Mouse (Mus musculus) hindbrain, embryonic 10.5 days (tissue): ENCODE measurements at regions not wholly inside any gene's neighbourhood (a gene's known extent, or its start where the extent isn't known, plus 50 kb on each side); places are given as distances from the start of the nearest gene placed in this dataset.

Source experiments
- DNase-seq: peaks from one replicate; pipeline ENCODE4 v3.0.0-alpha.2; 2017; ENCODE audit warnings: low spot score
- H3K27ac ChIP-seq: fragments of 300-500 bp; sonication (generic); 2 replicates; pipeline ENCODE4 v1.5.1; 2016; ENCODE audit warnings: mild to moderate bottlenecking, moderate library complexity
- H3K27me3 ChIP-seq: fragments of 300-500 bp; sonication (generic); 2 replicates; pipeline ENCODE4 v1.6.1; 2016; ENCODE audit warnings: mild to moderate bottlenecking; ENCODE audit not compliant: poor library complexity, insufficient read depth, severe bottlenecking
- H3K36me3 ChIP-seq: fragments of 300-500 bp; sonication (generic); 2 replicates; pipeline ENCODE4 v1.6.1; 2016; ENCODE audit warnings: mild to moderate bottlenecking, moderate library complexity
- H3K4me1 ChIP-seq: fragments of 300-500 bp; sonication (generic); replicated peaks from 2 replicates; pipeline ENCODE4 v1.6.1; 2016; ENCODE audit warnings: mild to moderate bottlenecking
- H3K4me3 ChIP-seq: fragments of 300-500 bp; sonication (generic); 2 replicates; pipeline ENCODE4 v1.5.1; 2016; ENCODE audit warnings: mild to moderate bottlenecking, moderate library complexity
- H3K9me3 ChIP-seq: fragments of 300-500 bp; sonication (generic); 2 replicates; pipeline ENCODE4 v1.6.1; 2016; ENCODE audit warnings: mild to moderate bottlenecking, moderate library complexity
- WGBS: fragments of 180-500 bp; shearing (Covaris S2); methylation state at CpG from one replicate; pipeline ENCODE4 v1.1.7; 2016; 5-methylcytosine and 5-hydroxymethylcytosine counted together

GRCm38 (mm10) chr2:48480428-48481191 is 333.3 kb upstream of the Acvr2a start:
- Histone ChIP-seq H3K4me3 (no peak overlapping the region), H3K27ac (peak overlapping the region; percentile 83), H3K27me3 (no peaks in the 10 kb centered on the region; the same call in 1 of the 2 replicates), H3K36me3 (no peaks in the 10 kb centered on the region), H3K9me3 (no peaks in the 10 kb centered on the region), H3K4me1 (peaks cover 21% of the 10 kb centered on the region)
- 62% methylated on average over 9 of the region's 9 CpGs for WGBS
- DNase-seq = peak; percentile 7

- Histone ChIP-seq H3K36me3 (no peaks in the 10 kb centered on the region), H3K27me3 (no peaks in the 10 kb centered on the region; the same call in 1 of the 2 replicates), H3K4me3 (peak overlapping the region; percentile 2; the same call in 1 of the 2 replicates), H3K27ac (peak overlapping the region; percentile 83), H3K9me3 (no peaks in the 10 kb centered on the region), H3K4me1 (peaks cover 21% of the 10 kb centered on the region)
- 9% methylated on average over 12 of the region's 12 CpGs for WGBS
- peak; percentile 49 for DNase-seq
Observed at GRCm38 (mm10) chr2:48481209-48481742, 332.6 kb upstream of the Acvr2a start.

DNA sequence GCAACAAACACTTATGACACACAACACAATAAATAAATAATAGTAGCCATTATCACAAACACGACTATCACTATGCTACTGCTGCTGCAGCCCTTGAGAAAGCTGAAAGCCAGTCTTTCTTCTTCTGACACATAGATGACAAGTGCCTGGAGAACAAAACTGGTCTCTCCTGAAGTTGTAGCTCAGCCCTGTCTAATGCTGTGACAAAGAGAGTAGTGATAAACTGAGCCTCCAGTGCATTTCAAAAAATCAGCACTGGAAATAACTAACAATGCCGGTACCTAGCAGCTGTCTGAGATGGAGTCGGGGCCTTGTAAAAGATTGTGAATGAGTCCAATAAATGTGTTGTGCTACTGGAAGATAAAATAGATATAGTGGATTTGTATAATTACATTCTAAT is 320.3 kb upstream of the Acvr2a start:
- WGBS = 90% methylated on average over 3 of the region's 3 CpGs
- H3K4me1 ChIP-seq = no peaks in the 10 kb centered on the region
- no peak overlapping the region for H3K27ac ChIP-seq
- H3K9me3 ChIP-seq = no peaks in the 10 kb centered on the region
- no peaks in the 10 kb centered on the region for H3K27me3 ChIP-seq
- no peaks in the 10 kb centered on the region for H3K36me3 ChIP-seq
- DNase-seq = no peak
- no peak overlapping the region for H3K4me3 ChIP-seq

DNA sequence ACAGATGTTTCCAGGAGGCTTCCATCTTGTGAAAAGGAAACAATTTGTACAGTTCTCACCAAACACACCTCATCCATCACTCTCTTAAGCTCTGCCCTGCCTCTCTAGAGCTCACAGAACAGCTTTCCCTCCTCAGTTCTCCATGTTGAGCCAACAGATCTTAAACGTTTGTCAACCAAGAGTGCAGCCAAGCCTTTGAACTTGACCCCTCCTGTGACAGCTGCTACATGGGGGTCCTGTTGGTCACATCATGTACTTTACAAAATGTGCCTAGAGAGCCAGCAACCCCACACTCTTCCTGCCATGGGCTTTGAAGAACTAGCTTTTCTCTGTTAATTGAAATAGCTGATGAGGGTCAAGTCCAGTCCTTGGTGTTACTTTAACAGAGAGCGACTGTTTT is 319.8 kb upstream of the Acvr2a start:
- Histone ChIP-seq H3K27me3 (no peaks in the 10 kb centered on the region), H3K36me3 (no peaks in the 10 kb centered on the region), H3K4me3 (no peak overlapping the region), H3K9me3 (no peaks in the 10 kb centered on the region), H3K4me1 (no peaks in the 10 kb centered on the region), H3K27ac (no peak overlapping the region)
- 67% methylated on average over 2 of the region's 2 CpGs for WGBS
- peak; percentile 4 for DNase-seq

GRCm38 (mm10) chr2:48494632-48495031 is 319.3 kb upstream of the Acvr2a start:
- no peak for DNase-seq
- Histone ChIP-seq H3K36me3 (no peaks in the 10 kb centered on the region), H3K27me3 (no peaks in the 10 kb centered on the region), H3K4me1 (no peaks in the 10 kb centered on the region), H3K4me3 (no peak overlapping the region), H3K9me3 (no peaks in the 10 kb centered on the region), H3K27ac (no peak overlapping the region)
- 92% methylated on average over 3 of the region's 3 CpGs for WGBS

DNA sequence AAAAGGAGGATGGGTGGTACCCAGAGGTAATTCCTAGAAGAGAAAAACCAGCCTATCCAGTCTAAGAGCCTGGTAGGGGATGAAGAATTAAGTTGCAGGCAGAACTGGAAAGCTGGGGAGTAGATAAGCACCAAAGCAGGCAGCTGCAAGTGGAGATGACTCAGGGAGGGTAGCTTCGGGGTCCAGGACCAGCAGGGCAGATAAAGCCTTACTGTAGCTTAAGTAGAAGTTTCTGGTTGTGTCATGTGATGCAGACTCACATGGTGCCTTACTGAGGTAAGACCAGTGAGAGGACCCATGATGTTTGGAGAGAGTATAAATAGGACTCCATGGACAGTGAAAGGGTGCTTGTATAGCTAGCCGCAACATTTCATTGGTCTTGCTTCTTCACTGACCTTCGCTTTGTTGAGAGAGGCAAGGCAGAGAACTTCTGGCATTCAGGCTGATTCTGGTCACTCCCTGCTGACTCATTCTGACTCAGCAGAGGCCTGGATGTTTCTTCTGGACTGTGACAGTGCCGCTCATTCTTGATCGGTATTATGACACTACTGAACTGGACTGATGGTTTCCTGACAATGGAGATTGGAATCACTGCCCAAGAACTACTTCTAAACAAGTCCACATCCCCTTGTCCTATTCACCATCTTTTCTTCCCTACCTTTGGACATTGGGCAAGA is 315.7 kb upstream of the Acvr2a start:
- no peaks in the 10 kb centered on the region for H3K36me3 ChIP-seq
- no peak for DNase-seq
- 97% methylated on average over 5 of the region's 5 CpGs for WGBS
- H3K4me1 ChIP-seq = no peaks in the 10 kb centered on the region
- H3K27ac ChIP-seq = no peak overlapping the region
- H3K27me3 ChIP-seq = no peaks in the 10 kb centered on the region
- H3K4me3 ChIP-seq = no peak overlapping the region
- H3K9me3 ChIP-seq = no peaks in the 10 kb centered on the region

DNA sequence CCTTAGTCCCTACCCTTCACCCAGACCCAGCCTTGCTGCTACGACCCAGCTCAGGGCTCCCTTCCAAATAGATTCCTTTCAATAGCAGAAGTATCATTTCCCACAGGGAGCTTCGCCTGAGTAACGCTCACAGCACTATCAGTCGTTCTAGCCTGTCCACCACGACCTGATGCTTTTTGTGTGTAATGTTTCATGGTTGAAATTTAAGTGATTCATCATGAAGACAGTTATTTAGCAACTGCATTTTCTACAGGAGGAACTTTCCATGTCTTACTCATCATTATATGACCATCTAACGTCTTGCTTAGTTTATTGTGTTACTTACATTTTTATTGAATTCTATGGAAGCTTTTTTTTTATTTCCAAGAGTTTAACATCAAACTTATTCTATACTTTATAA is 314.5 kb upstream of the Acvr2a start:
- Histone ChIP-seq H3K4me1 (no peaks in the 10 kb centered on the region), H3K27ac (no peak overlapping the region), H3K4me3 (no peak overlapping the region), H3K36me3 (no peaks in the 10 kb centered on the region), H3K27me3 (no peaks in the 10 kb centered on the region), H3K9me3 (no peaks in the 10 kb centered on the region)
- no peak for DNase-seq
- 86% methylated on average over 6 of the region's 6 CpGs for WGBS

- WGBS = 85% methylated on average over 2 of the region's 2 CpGs
- Histone ChIP-seq H3K9me3 (no peaks in the 10 kb centered on the region), H3K27me3 (no peaks in the 10 kb centered on the region), H3K36me3 (no peaks in the 10 kb centered on the region), H3K4me1 (no peaks in the 10 kb centered on the region), H3K4me3 (no peak overlapping the region), H3K27ac (no peak overlapping the region)
- no peak for DNase-seq
Observed at GRCm38 (mm10) chr2:48501387-48501786, 312.5 kb upstream of the Acvr2a start.

DNA sequence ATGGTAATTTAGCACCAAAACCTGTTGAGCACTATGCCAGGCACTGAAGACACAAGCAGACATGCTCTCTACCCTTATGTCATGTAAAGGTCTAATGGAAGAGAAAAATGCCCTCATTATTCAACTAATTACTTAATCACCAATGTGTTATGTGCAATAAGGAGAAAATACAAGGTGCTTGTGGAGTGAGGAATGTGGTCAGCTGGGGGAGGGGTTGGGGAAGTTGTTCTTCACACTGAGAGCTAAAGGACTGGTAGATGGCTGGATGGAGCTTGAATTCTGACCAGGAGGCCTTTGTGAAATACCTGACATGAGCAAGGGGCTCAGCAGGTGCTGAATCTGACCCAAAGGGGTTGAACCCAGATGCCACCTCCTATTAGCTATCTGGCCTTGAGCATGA is 300.1 kb upstream of the Acvr2a start:
- no peak for DNase-seq

DNA sequence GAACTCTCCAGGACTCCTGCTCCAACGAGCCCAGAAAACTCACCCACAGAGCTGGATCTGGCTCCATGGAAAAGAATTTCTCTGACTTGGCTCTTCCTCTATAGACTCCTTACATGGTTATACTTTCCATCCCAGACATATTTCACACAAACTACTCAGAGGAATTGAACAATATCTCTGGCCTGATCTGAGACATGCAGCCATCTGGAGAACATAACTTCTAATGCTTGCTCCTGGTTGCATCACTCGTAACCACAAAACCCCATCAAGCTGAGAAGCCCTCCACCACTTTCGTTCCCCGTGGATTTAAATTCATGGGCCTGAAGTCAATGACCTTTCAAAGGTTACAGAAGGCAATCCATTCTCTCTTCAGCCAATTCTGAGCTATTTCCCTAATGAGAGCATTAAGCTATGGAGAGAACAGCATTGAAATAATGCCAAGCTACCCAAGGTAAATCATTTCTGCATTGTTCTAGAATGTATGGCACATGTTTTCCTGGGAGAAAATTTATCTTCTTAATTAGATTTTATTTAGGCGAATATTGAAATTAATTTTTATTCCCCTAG is 294.0 kb upstream of the Acvr2a start:
- 74% methylated on average over 5 of the region's 5 CpGs for WGBS
- no peaks in the 10 kb centered on the region for H3K36me3 ChIP-seq
- H3K27me3 ChIP-seq = no peaks in the 10 kb centered on the region
- H3K4me3 ChIP-seq = no peak overlapping the region
- 0 out of 2 replicates have a peak, but pooled peaks cover 2% of the 10 kb centered on the region for H3K4me1 ChIP-seq
- no peak for DNase-seq
- no peak overlapping the region for H3K27ac ChIP-seq
- no peaks in the 10 kb centered on the region for H3K9me3 ChIP-seq

More for the DNA sequence above, 300.1 kb upstream of the Acvr2a start:
- H3K36me3 ChIP-seq = no peaks in the 10 kb centered on the region
- no peak overlapping the region for H3K4me3 ChIP-seq
- H3K27ac ChIP-seq = no peak overlapping the region
- H3K27me3 ChIP-seq = no peaks in the 10 kb centered on the region
- no peaks in the 10 kb centered on the region for H3K4me1 ChIP-seq
- H3K9me3 ChIP-seq = no peaks in the 10 kb centered on the region

DNA sequence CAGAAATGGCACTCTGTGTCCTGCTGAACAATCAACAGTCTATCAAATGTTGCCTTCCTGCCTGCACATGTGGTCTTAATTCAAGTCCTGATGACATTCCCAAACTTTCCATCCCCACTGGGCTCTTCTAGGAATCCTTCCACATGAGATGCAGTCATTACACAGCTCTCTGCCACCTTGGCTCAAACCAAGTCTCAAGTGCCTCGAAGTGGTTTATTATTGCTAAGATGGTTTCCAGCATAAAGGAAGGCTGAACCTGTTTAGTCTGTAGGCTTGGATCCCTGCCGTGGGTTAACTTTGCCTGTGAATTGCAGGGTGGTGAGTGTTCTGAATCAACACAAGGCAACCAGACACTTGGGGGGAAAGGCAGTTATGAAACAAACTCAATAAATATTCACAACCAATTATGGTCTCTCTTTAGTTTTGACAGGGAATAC is 293.4 kb upstream of the Acvr2a start:
- Histone ChIP-seq H3K27ac (no peak overlapping the region), H3K36me3 (no peaks in the 10 kb centered on the region), H3K9me3 (no peaks in the 10 kb centered on the region), H3K4me3 (no peak overlapping the region), H3K27me3 (no peaks in the 10 kb centered on the region), H3K4me1 (0 out of 2 replicates have a peak, but pooled peaks cover 2% of the 10 kb centered on the region)
- WGBS = 68% methylated on average over 2 of the region's 2 CpGs
- DNase-seq = peak; percentile 33

DNA sequence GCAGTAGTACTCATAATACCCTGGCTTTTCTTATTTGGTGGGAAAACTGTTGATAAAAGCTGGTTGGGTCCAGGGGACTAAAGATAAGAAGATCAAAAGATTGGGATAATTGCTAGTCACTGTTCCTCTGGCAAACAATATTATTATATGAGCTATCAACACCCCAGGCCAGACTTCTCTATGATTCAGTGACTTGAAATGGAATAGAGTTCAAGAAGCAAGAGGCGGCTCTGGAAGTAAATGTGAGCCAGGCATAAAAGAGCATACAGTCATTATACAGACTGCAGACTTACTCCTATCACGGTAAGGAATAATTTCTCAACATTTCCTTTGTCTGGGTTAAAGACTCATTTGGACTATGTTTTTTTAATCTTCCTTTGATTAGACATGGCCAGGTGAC is 278.5 kb upstream of the Acvr2a start:
- Histone ChIP-seq H3K36me3 (no peaks in the 10 kb centered on the region), H3K4me1 (peaks cover 29% of the 10 kb centered on the region), H3K27ac (no peak overlapping the region), H3K4me3 (no peak overlapping the region), H3K27me3 (no peaks in the 10 kb centered on the region), H3K9me3 (no peaks in the 10 kb centered on the region)
- no peak for DNase-seq
- 89% methylated on average over 2 of the region's 2 CpGs for WGBS

- Histone ChIP-seq H3K4me1 (peaks cover 32% of the 10 kb centered on the region), H3K36me3 (no peaks in the 10 kb centered on the region), H3K27ac (no peak overlapping the region), H3K27me3 (no peaks in the 10 kb centered on the region), H3K9me3 (no peaks in the 10 kb centered on the region), H3K4me3 (no peak overlapping the region)
- DNase-seq = no peak
- WGBS = 73% methylated on average over 4 of the region's 4 CpGs
Observed at GRCm38 (mm10) chr2:48536930-48537329, 277.0 kb upstream of the Acvr2a start.
